Mouse (Mus musculus) heart, postnatal 14 days (tissue): Measurements from ENCODE around the gene Dok3. TPM values are rescaled to one million over a fixed set of nuclear protein-coding genes. Genes with fewer than 3 reads are reported as not detected.

Experiments
- DNase-seq, 2 experiments: peaks; one replicate each; pipeline ENCODE4 v3.0.0; 2021 to 2022
- intact Hi-C: fragments of 180-260 bp; cut with DNase I; formaldehyde crosslinking; loops from one replicate; pipeline ENCODE4 v1.15.1; 2025
- microRNA-seq, 2 experiments: library from miRNA; unstranded; fragments of <30 nt; microRNA quantifications; one replicate each; pipeline ENCODE4 v1.2.0; 2021 to 2022
- total RNA-seq, 2 experiments: library from RNA; stranded (reverse); gene quantifications; 2 replicates each; pipeline ENCODE4 v1.2.3; 2021

The Dok3 gene
- total RNA-seq, 2 experiments from 2014 or later, result 1.9 to 2.3 TPM

- intact Hi-C loops, result no loop called here
- no peak for DNase-seq
Measured at GRCm38 (mm10) chr13:55483071-55483470, 46.0 kb downstream of the Dok3 start.

- intact Hi-C loops, result no loop called here
- DNase-seq, result peak in 1 of 2 experiments; percentile 52
Measured at GRCm38 (mm10) chr13:55482542-55482941, 46.6 kb downstream of the Dok3 start.

- intact Hi-C loops, result loop anchor here (2.0 kb wide), 1 partner anchor 35 kb away; no protein-coding TSS in a partner anchor
Measured at GRCm38 (mm10) chr13:55479929-55480328, 49.2 kb downstream of the Dok3 start.

GRCm38 (mm10) chr13:55479008-55479407 lies 50.1 kb downstream of the Dok3 start:
- intact Hi-C loops, result loop anchor here (2.0 kb wide), 1 partner anchor 36 kb away; no protein-coding TSS in a partner anchor
- DNase-seq, result peak in 1 of 2 experiments; percentile 43

More at GRCm38 (mm10) chr13:55479929-55480328, 49.2 kb downstream of the Dok3 start:
- DNase-seq, result no peak

GRCm38 (mm10) chr13:55478036-55478435 lies 51.1 kb downstream of the Dok3 start:
- DNase-seq, result peak in 1 of 2 experiments; percentile 53
- intact Hi-C loops, result loop anchor here (2.0 kb wide), 1 partner anchor 37 kb away; no protein-coding TSS in a partner anchor

- DNase-seq, result no peak
- intact Hi-C loops, result no loop called here
Measured at GRCm38 (mm10) chr13:55477492-55477891, 51.6 kb downstream of the Dok3 start.

- no peak for DNase-seq
- intact Hi-C loops, result no loop called here
Measured at GRCm38 (mm10) chr13:55476256-55476655, 52.8 kb downstream of the Dok3 start.

- intact Hi-C loops, result no loop called here
- no peak for DNase-seq
Measured at GRCm38 (mm10) chr13:55475750-55476149, 53.3 kb downstream of the Dok3 start.

GRCm38 (mm10) chr13:55474621-55475069 lies 54.5 kb downstream of the Dok3 start:
- intact Hi-C loops, result no loop called here
- no peak for DNase-seq

GRCm38 (mm10) chr13:55473961-55474360 lies 55.1 kb downstream of the Dok3 start:
- intact Hi-C loops, result loop anchor here (2.0 kb wide), 1 partner anchor 39 kb away; the partner anchor contains the start of gene Pdlim7
- no peak for DNase-seq

Small RNA genes within 50 kb of the gene (microRNA-seq; reads per million reads assigned to microRNA genes)
- gene Mir6944 (3.5 to 92.7 reads per million in 2 experiments), gene Mir6945 (3.2 to 10.9 reads per million in 2 experiments)

Other genes starting within 250 kb of the Dok3 start
- gene Prelid1, start 208.8 kb downstream of the Dok3 start, total RNA-seq, result 10 to 100 TPM; 73.8 to 90.0 TPM
- gene Rab24, start 207.3 kb downstream of the Dok3 start, total RNA-seq, result 10 to 100 TPM; 31.4 to 34.3 TPM
- 1 to 10 TPM; 2.2 to 3.0 TPM for gene Mxd3, start 199.5 kb downstream of the Dok3 start, total RNA-seq
- 10 to 100 TPM; 46.0 to 49.9 TPM for gene Lman2, start 166.5 kb downstream of the Dok3 start, total RNA-seq
- gene Rgs14, start 159.6 kb downstream of the Dok3 start, total RNA-seq, result 1 to 10 TPM in 1 of 2 experiments, under 1 TPM in 1; 0.65 to 1.6 TPM
- gene Slc34a1, start 131.1 kb downstream of the Dok3 start, total RNA-seq, result not detected
- not detected for gene Pfn3, start 114.1 kb downstream of the Dok3 start, total RNA-seq
- not detected for gene F12, start 102.5 kb downstream of the Dok3 start, total RNA-seq
- 10 to 100 TPM; 24.3 to 27.2 TPM for gene Grk6, start 84.2 kb downstream of the Dok3 start, total RNA-seq
- 1 to 10 TPM in 1 of 2 experiments, under 1 TPM in 1; 0.81 to 1.6 TPM for gene Prr7, start 65.0 kb downstream of the Dok3 start, total RNA-seq
- 10 to 100 TPM; 27.0 to 27.3 TPM for gene Dbn1, start 41.2 kb downstream of the Dok3 start, total RNA-seq
- 10 to 100 TPM; 52.3 to 56.6 TPM for gene Pdlim7, start 15.6 kb downstream of the Dok3 start, total RNA-seq
- gene Ddx41, start 7.4 kb upstream of the Dok3 start, total RNA-seq, result 10 to 100 TPM; 14.4 to 14.8 TPM
- 10 to 100 TPM; 24.8 to 26.9 TPM for gene Fam193b, start 41.8 kb upstream of the Dok3 start, total RNA-seq
- 10 to 100 TPM; 83.3 to 89.3 TPM for gene Tmed9, start 44.4 kb upstream of the Dok3 start, total RNA-seq
- gene B4galt7, start 70.6 kb upstream of the Dok3 start, total RNA-seq, result 10 to 100 TPM; 10.0 to 11.4 TPM
- 10 to 100 TPM; 13.9 to 14.1 TPM for gene Caml, start 93.7 kb upstream of the Dok3 start, total RNA-seq
- gene Ddx46, start 105.7 kb upstream of the Dok3 start, total RNA-seq, result 10 to 100 TPM; 26.0 TPM
- gene B230219D22Rik, start 163.8 kb upstream of the Dok3 start, total RNA-seq, result 10 to 100 TPM; 49.7 to 52.5 TPM
- 10 to 100 TPM; 36.2 to 37.3 TPM for gene Txndc15, start 185.4 kb upstream of the Dok3 start, total RNA-seq
- 10 to 100 TPM; 36.3 to 37.4 TPM for gene Pcbd2, start 198.1 kb upstream of the Dok3 start, total RNA-seq